31 mouse cellular contexts compared by ENCODE assay signal in the genomic region with DNA sequence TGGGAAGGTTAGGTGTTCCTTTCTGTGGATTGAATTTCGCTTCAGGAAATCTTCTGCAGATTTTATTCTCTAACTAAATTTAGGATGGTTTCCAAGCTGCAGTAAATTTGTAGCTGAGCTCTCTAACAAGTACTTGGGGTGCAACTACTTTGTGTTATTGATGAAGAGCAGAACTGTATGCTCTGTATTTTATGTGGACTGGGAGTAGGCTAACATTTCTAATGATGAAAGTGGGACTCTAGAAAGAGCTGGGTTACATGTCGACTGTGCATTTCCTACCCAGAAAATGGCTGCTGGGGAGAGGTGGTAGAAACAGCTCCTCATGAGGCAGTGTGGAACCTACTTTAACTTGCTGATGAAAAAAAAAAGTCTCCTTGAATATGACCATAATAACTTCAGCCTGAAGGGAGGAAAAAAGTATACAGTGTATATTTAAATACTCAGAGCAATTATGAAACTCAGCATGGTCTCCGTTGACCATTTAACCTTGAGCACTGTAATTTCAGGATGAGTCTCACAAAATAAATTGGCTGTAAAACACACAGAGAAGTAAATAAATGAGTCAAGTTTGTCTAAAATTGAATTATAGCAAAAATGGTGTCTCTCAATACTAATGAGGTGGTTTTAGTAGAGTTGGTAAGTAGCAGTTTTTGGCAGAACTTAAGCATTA.
"Had no signal": no experiment of that assay in that cellular context is flagged by ENCODE, and none has a peak within 500 bp of the region (broad histone marks: within the 10 kb centered on the region; RNA-seq: fewer than 3 reads in every experiment).

No protein-coding gene starts in this region.

- H3K4me2 ChIP-seq: limb, embryonic 12.5 days; limb, embryonic 15.5 days; liver, embryonic 11.5 days; liver, embryonic 12.5 days; liver, embryonic 13.5 days; liver, embryonic 15.5 days; lung, embryonic 14.5 days; lung, embryonic 15.5 days; midbrain, embryonic 11.5 days; midbrain, embryonic 12.5 days; midbrain, embryonic 13.5 days; midbrain, embryonic 15.5 days; neural tube, embryonic 12.5 days had no signal

- H3K36me3 ChIP-seq: limb, embryonic 12.5 days; limb, embryonic 15.5 days; liver, embryonic 12.5 days; liver, embryonic 13.5 days; liver, embryonic 15.5 days; lung, embryonic 15.5 days; midbrain, embryonic 10.5 days; midbrain, embryonic 12.5 days; midbrain, embryonic 13.5 days; midbrain, embryonic 15.5 days; neural tube, embryonic 12.5 days had no signal

- H3K27ac ChIP-seq: left cerebral cortex, adult 2 months; limb, embryonic 12.5 days; limb, embryonic 15.5 days; liver, embryonic 12.5 days; liver, embryonic 13.5 days; liver, embryonic 14.5 days; liver, embryonic 15.5 days; lung, embryonic 15.5 days; macrophage; midbrain, embryonic 10.5 days; midbrain, embryonic 12.5 days; midbrain, embryonic 13.5 days; midbrain, embryonic 15.5 days; neural tube, embryonic 12.5 days had no signal

- H3K4me3 ChIP-seq: left cerebral cortex, adult 2 months; limb, embryonic 12.5 days; limb, embryonic 15.5 days; liver, embryonic 12.5 days; liver, embryonic 13.5 days; liver, embryonic 15.5 days; lung, embryonic 15.5 days; megakaryocyte, embryonic 14.5 days; midbrain, embryonic 10.5 days; midbrain, embryonic 12.5 days; midbrain, embryonic 13.5 days; midbrain, embryonic 15.5 days; myocyte; neural tube, embryonic 12.5 days had no signal

- ATAC-seq: liver, embryonic 12.5 days; liver, postnatal 0 days; lung, postnatal 0 days; midbrain, embryonic 13.5 days; midbrain, embryonic 15.5 days; midbrain, embryonic 16.5 days had no signal

- H3K9me3 ChIP-seq: limb, embryonic 15.5 days; liver, embryonic 13.5 days; lung, embryonic 15.5 days; midbrain, embryonic 10.5 days; midbrain, embryonic 12.5 days; midbrain, embryonic 13.5 days; midbrain, embryonic 15.5 days; neural tube, embryonic 12.5 days had no signal

- H3K4me1 ChIP-seq: limb, embryonic 12.5 days; limb, embryonic 15.5 days; liver, embryonic 12.5 days; liver, embryonic 13.5 days; liver, embryonic 15.5 days; lung, embryonic 15.5 days; megakaryocyte, embryonic 14.5 days; midbrain, embryonic 10.5 days; midbrain, embryonic 12.5 days; midbrain, embryonic 13.5 days; midbrain, embryonic 15.5 days; neural tube, embryonic 12.5 days had no signal

- H3K9ac ChIP-seq: limb, embryonic 12.5 days; limb, embryonic 15.5 days; liver, embryonic 12.5 days; liver, embryonic 13.5 days; liver, embryonic 14.5 days; liver, embryonic 15.5 days; liver, postnatal 0 days; lung, embryonic 14.5 days; lung, embryonic 15.5 days; midbrain, embryonic 12.5 days; midbrain, embryonic 13.5 days; midbrain, embryonic 15.5 days; neural tube, embryonic 12.5 days had no signal

- DNase-seq: left cerebral cortex, postnatal 4 days; liver; liver, embryonic 13.5 days; liver, postnatal 0 days; lung, adult 18-20 months; lung, adult 2 months; lung, embryonic 14.5 days; lung, postnatal 10 days; lung, postnatal 14 days; lung, postnatal 36 days; lung, postnatal 4 days; midbrain, embryonic 14.5 days had no signal

- H3K27me3 ChIP-seq: limb, embryonic 15.5 days; liver, embryonic 12.5 days; liver, embryonic 13.5 days; liver, embryonic 15.5 days; lung, embryonic 15.5 days; megakaryocyte, embryonic 14.5 days; midbrain, embryonic 12.5 days; midbrain, embryonic 13.5 days; midbrain, embryonic 15.5 days; neural tube, embryonic 12.5 days had no signal
